Mouse (Mus musculus) adrenal gland, postnatal 25 days (tissue): ENCODE results near the gene Rdh19. TPM values are rescaled to one million over a fixed set of nuclear protein-coding genes. Genes with fewer than 3 reads are reported as not detected.
"Not testable (repeated sequence)": the region's sequence is repeated elsewhere in the genome, so short reads cannot be mapped to it uniquely, and the experiment has no call there.

Experiments
- DNase-seq: peaks from one replicate; pipeline ENCODE4 v3.0.0; 2021; ENCODE audit warnings: mixed read lengths
- long read RNA-seq: library from polyadenylated mRNA; stranded (forward); transcript quantifications from one replicate; pipeline ENCODE4 v2.0.0, GENCODE M21; 2021
- total RNA-seq: library from RNA; stranded (reverse); gene quantifications from 2 replicates; pipeline ENCODE4 v1.2.3, GENCODE M21; 2021

Rdh19 gene
- total RNA-seq: not detected in 2 replicates
- long read RNA-seq: 0 reads

- no peak for DNase-seq
Measured at GRCm38 (mm10) chr10:127849628-127850027, at the start of gene Rdh19. Gene Rdh19 (plus strand): TSS chr10:127849928.

DNA sequence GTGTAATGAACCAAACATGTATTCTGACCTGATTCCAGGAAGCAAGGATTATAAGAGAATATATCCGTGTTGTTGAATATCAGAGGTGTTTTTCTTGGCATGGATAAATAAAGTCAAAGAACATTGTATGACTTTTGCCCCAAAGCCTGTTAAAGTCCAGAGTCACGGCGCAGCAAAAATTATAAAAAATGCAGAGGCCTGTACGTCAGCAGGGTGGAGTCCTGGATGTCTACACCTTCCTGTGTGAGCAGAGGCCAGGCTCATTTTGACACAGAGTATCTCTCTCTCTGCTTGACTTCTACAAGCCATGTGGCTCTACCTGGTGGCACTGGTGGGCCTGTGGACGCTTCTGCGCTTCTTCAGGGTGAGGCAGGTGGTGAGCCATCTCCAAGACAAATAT lies 48.8 kb upstream of the Rdh19 start, which contains the start of gene Rdh16:
Rdh16 (plus strand) TSS at position 262 of the 400 bp plus-strand sequence.
- no peak for DNase-seq

- DNase-seq: no peak
Measured at GRCm38 (mm10) chr10:127801612-127802011, 48.1 kb upstream of the Rdh19 start.

DNA sequence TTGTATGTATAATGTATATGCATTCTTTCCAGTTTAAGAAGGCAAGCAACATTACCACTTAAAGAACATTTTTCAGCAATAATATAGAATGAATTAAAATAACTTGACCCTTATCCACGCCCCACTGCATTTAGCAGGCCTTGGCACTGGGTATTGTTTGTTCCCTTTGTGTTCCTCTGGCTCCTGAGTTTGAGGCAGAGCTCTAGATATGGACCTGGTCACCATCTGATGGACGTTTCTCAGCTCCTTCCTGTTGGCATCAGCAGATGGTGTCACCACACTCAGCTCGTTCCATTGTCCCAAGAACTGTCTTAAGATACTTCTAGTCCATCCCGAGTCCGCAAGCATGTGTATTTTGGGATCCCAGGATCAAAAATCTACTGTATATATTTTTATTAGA lies 47.5 kb upstream of the Rdh19 start:
- no peak for DNase-seq

GRCm38 (mm10) chr10:127804416-127804815 lies 45.3 kb upstream of the Rdh19 start:
- DNase-seq: no peak

DNA sequence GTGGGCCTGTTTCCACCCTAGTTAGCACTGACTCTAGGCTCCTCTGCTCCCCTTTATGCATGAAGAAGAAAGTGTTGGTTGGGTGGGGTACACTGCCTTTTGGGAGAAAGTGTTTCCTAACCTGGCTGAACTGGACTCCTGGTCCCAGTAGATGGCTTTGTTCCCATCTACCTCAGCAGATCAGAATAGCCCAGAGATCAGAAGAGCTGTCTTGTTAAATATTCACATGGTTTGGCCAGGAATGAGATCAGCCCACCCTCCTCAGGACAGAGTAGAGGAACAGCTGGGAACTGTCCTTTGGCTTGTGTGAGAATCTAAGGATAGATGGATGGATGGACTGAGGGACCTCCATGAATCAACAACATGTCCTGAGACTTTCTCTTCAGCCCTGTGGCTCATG lies 33.8 kb upstream of the Rdh19 start:
- no peak for DNase-seq

- not testable (repeated sequence) for DNase-seq
Measured at GRCm38 (mm10) chr10:127817268-127817910, 32.3 kb upstream of the Rdh19 start.

- not testable (repeated sequence) for DNase-seq
Measured at GRCm38 (mm10) chr10:127821806-127822205, 27.9 kb upstream of the Rdh19 start.

DNA sequence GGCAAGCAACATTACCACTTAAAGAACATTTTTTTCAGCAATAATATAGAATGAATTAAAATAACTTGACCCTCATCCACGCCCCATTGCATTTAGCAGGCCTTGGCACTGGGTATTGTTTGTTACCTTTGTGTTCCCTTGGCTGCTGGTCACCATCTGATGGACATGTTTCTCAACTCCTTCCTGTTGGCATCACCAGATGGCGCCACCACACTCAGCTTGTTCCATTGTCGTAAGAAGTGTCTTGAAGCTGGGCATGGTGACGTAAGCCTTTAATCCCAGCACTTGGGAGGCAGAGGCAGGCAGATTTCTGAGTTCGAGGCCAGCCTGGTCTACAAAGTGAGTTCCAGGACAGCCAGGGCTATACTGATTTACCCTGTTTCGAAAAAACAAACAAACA lies 24.3 kb upstream of the Rdh19 start:
- DNase-seq: peak; percentile 25

DNA sequence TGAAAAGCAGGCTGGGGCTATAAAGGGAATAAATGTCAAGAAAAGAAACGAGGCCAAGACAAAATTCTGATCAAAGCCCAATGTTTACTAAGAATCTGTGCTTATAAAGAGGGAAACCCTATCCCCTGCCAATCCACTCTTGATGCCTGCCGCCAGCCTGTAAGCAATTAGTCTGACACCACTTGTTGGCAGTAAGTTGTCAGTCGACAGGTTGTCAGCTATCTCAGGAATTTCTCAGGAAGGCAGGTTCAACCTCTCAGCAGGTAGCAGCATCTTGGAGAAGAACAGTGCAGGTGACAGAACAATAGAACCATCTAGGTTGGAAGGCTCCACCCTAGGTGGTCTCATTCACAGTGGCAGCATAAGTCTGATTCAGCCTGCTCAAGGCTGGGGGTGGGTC lies 20.6 kb upstream of the Rdh19 start:
- no peak for DNase-seq

- not testable (repeated sequence) for DNase-seq
Measured at GRCm38 (mm10) chr10:127834186-127834585, 15.5 kb upstream of the Rdh19 start.

- DNase-seq: no peak
Measured at GRCm38 (mm10) chr10:127835292-127835691, 14.4 kb upstream of the Rdh19 start.

GRCm38 (mm10) chr10:127837793-127838192 lies 11.9 kb upstream of the Rdh19 start:
- peak; percentile 33 for DNase-seq

- DNase-seq: no peak
Measured at GRCm38 (mm10) chr10:127838539-127838938, 11.2 kb upstream of the Rdh19 start.

DNA sequence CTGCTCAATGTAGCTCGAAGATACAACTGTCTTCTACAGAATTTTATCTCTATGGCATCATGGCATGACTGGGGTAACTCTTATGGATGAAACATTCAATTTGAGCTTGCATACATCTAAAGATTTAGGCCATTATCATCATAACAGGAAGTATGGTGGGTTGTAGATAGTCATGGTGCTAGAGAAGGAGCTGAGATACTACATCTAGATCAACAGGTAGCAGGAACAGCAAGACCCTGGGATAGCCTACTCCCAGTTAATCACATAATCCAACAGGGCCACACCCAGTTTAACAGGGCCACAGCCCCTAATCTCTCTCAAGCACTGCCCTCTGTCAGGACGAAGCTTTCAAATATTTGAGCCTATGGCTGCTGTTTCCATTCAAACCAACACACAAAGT lies 9.0 kb upstream of the Rdh19 start:
- no peak for DNase-seq

DNA sequence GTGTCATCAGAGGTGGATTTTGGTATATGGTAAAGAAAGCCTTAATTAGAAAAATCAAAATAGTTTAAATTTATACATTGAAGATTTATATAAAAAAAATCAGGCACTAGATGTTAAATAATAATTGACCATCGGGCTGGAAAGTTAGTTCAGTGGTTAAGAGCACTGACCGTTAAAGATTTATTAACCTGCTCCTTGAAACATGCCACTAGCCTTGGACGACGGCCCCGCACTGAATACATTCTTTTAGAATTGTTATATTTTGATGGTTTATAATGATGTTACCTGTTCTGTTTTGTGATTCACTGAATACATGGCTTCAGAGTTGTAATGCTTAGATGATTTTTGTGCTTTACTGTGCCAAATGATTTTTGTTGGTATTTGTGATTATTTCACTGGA lies 3.8 kb upstream of the Rdh19 start:
- not testable (repeated sequence) for DNase-seq

DNA sequence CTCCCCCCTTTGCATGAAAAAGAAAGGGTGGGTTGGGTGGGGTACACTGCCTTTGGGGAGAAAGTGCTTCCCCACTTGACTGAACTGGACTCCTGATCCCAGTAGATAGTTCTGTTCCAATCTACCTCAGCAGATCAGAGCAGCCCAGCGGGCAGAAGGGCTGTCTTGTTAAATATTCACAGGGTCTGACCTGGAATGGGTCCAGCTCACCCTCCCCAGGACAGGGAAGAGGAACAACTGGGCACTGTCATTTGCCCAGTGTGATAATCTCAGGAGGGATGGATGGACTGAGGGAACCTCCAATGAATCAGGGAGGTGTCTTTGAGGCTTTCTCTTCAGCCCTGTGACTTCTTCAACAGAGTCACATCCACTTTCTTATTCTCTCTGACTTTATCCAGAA lies 1.6 kb upstream of the Rdh19 start:
- DNase-seq: no peak

DNA sequence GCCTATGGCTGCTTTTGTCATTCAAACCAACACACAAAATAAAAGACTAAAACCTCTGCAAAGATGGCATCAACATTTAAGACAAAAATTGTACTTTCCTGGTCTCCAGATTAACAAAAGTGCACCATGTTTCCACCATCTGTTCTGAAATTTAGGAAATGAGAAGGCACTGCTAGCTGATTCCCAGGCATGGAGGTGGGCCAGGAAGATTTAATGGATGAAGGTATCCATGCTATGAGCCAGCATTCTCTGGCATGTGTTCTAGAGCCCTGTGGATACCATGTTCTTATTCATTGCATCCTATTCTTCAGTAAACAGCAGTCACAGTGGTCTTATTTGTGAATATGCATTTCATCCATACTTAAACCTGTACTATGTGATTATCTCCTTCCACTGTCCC lies 6.6 kb downstream of the Rdh19 start:
- no peak for DNase-seq

DNA sequence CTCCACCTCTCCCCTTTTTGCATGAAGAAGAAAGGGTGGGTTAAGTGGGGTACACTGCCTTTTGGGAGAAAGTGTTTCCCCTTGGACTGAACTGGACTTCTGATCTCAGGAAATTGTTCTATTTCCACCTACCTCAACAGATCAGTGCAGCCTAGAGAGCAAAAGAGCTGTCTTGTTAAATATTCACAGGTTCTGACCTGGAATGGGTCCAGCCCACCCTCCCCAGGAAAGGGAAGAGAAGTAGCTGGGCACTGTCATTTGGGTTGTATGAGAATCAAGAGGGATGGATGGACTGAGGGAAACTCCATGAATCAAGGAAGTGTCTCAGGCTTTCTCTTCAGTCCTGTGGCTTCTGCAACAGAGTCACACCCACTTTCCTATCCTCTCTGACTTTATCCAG lies 15.2 kb downstream of the Rdh19 start:
- no peak for DNase-seq

DNA sequence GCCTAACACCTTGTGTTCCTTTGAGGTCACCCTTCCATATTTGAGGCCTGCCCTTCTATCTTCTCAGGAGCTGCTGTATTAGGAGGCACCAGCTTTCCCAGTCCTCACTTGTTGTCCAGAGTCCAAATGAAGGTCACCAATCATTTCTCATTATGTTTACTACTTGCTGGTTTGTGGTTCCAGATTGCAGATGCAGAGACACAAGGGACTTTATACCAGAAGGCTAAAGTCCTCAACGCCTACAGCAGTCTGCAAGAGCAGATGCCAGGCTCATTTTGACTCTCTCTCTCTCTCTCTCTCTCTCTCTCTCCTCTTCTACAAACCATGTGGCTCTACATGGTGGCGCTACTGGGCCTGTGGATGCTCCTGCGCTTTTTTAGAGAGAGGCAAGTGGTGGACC lies 16.5 kb downstream of the Rdh19 start, which contains the start of gene Rdh16f2:
Rdh16f2 (plus strand) TSS at position 243 of the 400 bp plus-strand sequence.
- DNase-seq: no peak

- DNase-seq: no peak
Measured at GRCm38 (mm10) chr10:127872484-127872883, 22.8 kb downstream of the Rdh19 start.

GRCm38 (mm10) chr10:127877681-127878080 lies 28.0 kb downstream of the Rdh19 start:
- no peak for DNase-seq

DNA sequence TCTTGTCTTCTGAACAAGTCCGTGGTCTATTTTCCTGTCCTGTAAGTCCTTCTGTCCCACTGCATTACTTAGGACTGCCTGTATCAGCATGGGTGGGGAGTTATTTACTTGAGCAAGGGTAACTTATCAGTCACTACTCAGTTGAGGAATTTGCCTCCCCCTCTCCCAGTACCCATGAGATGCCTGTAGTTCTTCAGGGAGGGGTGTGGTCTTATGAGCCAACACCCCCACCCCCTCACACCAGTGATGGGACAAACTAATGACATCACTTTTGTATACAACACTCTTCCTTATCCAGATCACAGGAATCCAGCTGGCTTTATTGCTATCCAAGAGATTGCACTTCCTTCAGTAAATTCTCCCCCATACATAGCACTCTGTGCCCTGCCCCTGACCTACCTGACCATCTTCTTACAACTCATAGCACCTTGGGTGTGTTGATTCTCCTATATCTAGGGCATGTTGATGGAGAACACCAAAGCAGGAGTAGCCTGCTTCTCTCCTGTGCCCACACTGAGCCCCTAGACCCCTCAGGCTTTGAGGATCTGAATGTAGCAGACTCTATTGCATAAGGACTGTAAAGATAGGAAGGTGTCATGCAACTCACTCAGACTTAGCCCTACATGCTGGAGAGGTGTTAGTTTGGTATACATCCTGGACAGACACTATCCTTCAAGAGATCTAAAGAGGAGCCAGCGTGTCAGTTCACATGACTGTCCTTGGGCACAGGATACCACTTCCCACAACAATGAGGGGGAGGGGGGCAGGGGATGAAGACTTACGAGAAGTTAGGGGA lies 28.7 kb downstream of the Rdh19 start:
- DNase-seq: no peak
